Mouse (Mus musculus) urinary bladder, postnatal 4 days (tissue): Measurements from ENCODE around the gene Gm43951.

Experiments
- DNase-seq, 2 experiments: peaks; one replicate each; pipeline ENCODE4 v3.0.0; 2021 to 2022; ENCODE audit warnings: low spot score in 2 of 2

Gm43951 gene

DNA sequence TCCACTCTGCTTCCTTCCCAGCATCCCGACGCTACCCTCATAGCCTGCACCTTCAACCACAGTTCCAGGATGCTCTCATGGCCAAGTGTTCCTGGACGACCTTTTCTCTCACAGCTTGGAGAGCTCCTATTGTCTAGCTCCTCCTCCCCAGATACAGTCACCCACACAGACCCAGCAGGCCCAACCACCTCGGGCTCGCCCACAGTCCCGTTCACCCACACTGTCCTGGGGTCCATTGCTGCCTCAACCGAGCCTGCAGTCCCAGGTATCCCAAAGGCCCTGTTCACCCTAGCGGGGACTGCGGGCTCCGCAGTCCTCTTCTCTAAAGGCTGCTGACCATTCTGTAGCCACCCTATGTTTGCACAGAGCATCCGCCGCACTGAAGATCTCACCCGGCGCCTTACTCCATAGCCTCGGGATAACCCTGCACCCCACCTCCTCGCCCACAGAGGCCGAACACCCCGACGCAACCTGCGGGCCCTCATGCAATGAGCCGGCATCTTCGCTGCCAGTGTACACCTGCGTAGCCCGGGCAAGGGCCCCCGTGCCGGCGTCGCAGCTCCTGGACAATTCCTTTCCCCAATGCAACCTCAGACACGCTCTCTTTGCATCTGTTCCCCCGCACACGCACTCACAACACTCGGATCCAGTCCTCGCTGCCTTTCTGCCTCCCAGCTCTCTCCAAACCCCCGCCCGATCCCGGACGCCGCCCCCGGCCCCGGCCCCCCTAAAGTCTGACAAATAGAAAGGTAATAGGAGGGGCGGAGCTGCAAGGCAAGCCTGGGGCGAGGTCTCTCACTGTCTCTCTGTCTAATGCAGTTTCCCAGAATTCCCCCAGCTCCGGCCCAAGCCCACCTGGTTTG lies at the start of gene Gm43951:
Gm43951 (minus strand) TSS at position 500 of the 863 bp plus-strand sequence.
- no peak for DNase-seq

- no peak for DNase-seq
Measured at GRCm38 (mm10) chr11:72256441-72256840, 49.8 kb upstream of the Gm43951 start.

GRCm38 (mm10) chr11:72255629-72256028 lies 49.0 kb upstream of the Gm43951 start:
- no peak for DNase-seq

- no peak for DNase-seq
Measured at GRCm38 (mm10) chr11:72245196-72245753, 38.6 kb upstream of the Gm43951 start.

GRCm38 (mm10) chr11:72240062-72240860 lies 33.6 kb upstream of the Gm43951 start:
- no peak for DNase-seq

DNA sequence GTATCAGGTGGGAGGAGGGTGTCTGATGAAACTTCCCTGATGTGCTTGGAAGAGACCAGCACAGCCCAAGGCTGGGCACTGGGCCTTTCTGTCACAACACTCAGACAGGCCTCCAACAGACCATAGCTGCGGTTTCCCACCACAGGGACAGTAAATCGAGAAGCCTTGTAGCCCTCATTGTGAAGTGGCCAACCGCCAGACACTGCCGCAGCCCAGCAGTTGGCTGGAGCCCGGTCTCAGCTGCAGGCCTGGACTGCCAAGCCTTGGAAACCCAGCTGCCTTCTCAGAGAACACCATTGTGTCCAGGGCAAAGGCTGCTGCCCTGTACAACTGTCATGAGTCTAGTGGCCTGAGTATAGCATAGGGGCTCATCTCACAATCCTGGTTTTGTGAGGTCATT lies 27.4 kb upstream of the Gm43951 start:
- DNase-seq, result no peak

GRCm38 (mm10) chr11:72232991-72233390 lies 26.4 kb upstream of the Gm43951 start:
- DNase-seq, result no peak

GRCm38 (mm10) chr11:72232068-72232467 lies 25.4 kb upstream of the Gm43951 start:
- no peak for DNase-seq

GRCm38 (mm10) chr11:72228513-72228912 lies 21.9 kb upstream of the Gm43951 start:
- no peak for DNase-seq

DNA sequence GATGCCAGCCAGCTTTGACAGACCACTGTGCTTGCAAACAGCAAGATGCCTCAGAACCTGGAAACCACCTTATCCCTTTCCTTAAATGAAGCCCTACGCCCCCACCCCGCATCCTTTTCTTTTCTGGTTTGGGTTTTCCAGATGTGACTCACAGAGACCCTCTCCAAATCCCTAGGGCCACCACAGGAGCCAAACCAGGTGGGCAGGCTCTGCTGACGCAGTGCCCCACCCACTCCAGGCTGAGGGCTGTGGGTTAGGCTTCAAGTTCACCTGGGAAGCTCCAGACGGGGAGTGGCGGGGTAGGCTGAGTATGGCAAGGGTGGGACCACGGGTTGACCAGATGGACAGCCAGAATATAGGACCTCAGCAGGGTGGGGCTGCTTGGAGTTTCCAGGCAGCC lies 20.3 kb upstream of the Gm43951 start:
- no peak for DNase-seq

- DNase-seq, result no peak
Measured at GRCm38 (mm10) chr11:72226020-72226791, 19.6 kb upstream of the Gm43951 start.

DNA sequence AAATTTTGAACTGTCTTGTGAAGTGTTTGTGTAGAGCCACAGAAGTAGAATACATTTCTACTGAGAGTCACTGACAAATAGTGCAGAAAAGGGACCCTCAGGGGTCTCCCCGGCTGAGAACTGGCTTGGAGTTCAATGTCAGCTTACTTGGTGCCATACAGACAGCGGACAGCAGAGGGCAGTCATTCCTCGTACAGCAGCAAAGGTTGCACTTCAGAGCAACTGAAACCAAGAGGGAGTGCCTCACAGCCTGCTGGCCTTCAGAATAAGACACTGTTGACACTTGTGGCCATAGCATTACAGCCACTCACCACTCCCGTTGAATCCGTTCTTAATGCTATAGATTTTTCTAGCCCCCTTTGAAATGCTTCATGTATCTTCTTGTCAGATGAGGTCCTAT lies 18.2 kb upstream of the Gm43951 start:
- peak; percentile 49 to 81 for DNase-seq

DNA sequence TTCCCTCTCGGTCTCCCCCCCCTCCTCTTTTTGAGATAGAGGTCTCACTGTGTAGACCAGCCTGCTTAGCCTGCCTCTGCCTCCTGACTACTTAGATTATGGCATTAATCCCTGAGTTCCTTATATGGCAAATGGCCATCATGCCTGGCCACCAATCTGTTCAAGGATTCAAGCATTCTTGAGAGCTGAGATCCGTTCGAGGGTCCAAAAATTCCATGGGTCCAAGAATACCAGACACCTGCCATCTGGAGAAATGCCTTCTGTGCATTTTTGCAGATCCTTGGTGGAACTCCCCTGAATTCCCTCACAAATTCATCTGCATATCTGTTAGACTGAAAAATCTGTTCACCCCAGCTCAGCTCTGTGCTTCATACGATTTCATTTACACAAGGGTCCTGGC lies 16.8 kb upstream of the Gm43951 start:
- DNase-seq, result no peak

- DNase-seq, result peak in 1 of 2 experiments; percentile 81
Measured at GRCm38 (mm10) chr11:72221278-72221677, 14.6 kb upstream of the Gm43951 start.

DNA sequence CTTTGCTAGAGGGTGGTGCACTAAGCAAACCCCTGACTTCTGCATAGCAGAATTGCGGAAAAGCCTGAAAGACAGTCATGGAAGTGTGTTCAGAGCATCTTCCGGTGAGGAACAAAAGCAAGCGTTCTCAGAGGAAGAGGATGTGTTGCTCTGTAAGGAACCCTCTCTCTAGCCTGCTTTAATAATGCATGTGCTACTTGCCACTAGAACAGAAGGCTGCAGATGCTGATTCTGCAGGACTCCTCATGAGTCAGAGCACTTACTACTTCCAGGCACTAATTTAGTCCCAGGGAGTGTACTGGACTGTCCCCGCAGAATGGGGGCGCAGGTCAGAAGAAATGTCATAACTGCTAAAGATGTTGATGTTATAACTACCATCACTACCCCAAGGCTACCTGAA lies 10.5 kb upstream of the Gm43951 start:
- DNase-seq, result no peak

- peak; percentile 54 to 72 for DNase-seq
Measured at GRCm38 (mm10) chr11:72215410-72215797, 8.8 kb upstream of the Gm43951 start, which contains the start of gene Med31. Gene Med31, minus strand, starts transcription at chr11:72215592.

GRCm38 (mm10) chr11:72214591-72215409 lies 8.2 kb upstream of the Gm43951 start:
- peak; percentile 91 to 96 for DNase-seq

DNA sequence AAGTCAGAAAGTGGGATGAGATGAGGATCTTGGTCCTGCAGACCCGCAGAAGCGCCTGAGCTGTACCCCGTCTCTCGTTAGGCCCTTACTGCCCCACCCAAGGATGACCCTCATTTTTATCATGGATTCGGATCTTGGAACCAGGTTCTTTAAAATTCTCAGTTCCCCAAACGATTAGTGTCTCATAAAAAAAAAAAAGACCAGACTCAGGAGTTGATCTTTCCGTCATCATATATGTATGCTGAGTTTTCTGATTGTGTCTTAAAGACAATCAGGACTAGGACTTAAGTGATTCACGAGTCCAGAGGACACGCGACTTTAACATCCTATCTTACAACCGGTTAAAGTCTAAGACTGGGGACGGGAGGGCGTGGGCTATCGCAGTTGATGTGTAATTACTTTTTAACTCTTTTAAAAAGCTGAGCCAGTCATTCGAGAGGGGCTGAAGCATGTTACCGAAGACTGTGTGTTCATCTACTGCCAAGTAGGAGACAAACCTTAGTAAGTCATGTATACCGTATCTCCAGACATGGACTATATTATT lies 1.3 kb upstream of the Gm43951 start:
- no peak for DNase-seq

DNA sequence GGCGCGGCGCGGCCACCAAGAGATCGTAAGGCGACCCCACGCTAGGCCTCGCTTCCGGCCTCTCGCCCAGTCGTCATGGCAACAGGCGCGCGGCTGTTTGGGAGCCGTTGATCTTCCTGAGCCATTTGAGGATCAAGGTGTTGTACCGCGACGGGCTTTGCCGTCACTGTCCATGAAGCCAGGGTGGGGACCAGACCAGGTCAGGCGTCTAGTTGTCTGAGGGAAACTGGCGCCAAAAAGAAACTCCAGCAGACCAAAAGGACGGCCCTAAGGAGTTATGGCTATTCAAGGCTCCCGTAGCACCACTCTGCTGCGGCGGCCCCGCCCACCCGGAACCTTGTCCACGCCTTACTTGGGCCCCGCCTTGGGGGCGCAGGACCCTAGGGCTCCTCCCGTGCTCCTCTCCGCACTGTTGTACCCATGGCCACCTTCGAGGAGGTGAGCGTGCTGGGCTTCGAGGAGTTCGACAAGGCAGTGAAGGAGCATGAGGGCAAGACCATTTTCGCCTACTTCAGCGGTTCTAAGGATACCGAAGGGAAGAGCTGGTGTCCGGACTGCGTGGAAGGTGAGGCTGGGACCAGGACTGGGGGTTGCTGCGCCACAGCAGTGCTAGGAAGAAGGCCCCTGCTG lies 679 bp upstream of the Gm43951 start, which contains the start of the genes 4933427D14Rik and Txndc17:
4933427D14Rik (minus strand) TSS at position 256 of the 630 bp plus-strand sequence.
Txndc17 (plus strand) TSS at position 344 of the 630 bp plus-strand sequence.
- DNase-seq, result peak; percentile 85 to 87

- no peak for DNase-seq
Measured at GRCm38 (mm10) chr11:72205256-72205655, 1.4 kb downstream of the Gm43951 start.
